Mouse (Mus musculus) left cerebral cortex, adult 2 months (tissue): ENCODE measurements at regions not wholly inside any gene's neighbourhood (a gene's known extent, or its start where the extent isn't known, plus 50 kb on each side); places are given as distances from the start of the nearest gene placed in this dataset.
"Not testable (repeated sequence)": the region's sequence is repeated elsewhere in the genome, so short reads cannot be mapped to it uniquely, and the experiment has no call there.

Experiments
- DNase-seq, 2 experiments: peaks; one replicate each; pipeline ENCODE4 v3.0.0; 2021 to 2022; ENCODE audit warnings: low spot score in 2 of 2, mixed read lengths in 1 of 2; ENCODE audit errors: extremely low spot score in 1 of 2
- H3K27ac ChIP-seq: fragments of 200-600 bp; 2 replicates; pipeline ENCODE4 v1.8.1; 2022
- H3K4me3 ChIP-seq: fragments of 200-600 bp; 2 replicates; pipeline ENCODE4 v1.8.1; 2022
- CTCF ChIP-seq: fragments of 200-600 bp; IDR thresholded peaks from 2 replicates; pipeline ENCODE4 v1.8.1; 2022; ENCODE audit warnings: antibody characterized with exemption, mild to moderate bottlenecking, moderate library complexity
- intact Hi-C: fragments of 180-260 bp; cut with DNase I; formaldehyde crosslinking; loops from one replicate; pipeline ENCODE4 v1.15.1; 2025

DNA sequence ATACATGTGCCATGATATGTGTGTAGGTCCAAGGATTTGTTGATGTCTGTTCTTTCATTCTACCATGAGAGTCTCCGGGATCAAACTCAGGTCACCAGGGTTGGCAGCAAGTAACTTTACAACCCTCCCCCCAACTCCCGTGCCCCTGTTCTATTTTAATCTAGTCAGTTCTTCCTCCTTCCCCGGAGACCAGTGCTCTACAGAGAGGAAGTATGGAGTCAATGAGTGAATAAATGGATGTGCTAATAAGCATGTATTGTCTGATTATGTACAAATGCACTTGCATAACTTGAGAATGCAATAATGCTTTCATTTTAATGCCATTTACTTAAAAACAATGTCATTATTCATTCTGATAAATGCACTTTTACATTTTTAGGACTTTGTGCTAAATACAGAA is 79.1 kb upstream of the Tbl1xr1 start:
- no peak for TF ChIP-seq CTCF
- DNase-seq, result no peak
- H3K27ac ChIP-seq, result no peak overlapping the region
- intact Hi-C loops, result no loop called here
- H3K4me3 ChIP-seq, result no peak overlapping the region

DNA sequence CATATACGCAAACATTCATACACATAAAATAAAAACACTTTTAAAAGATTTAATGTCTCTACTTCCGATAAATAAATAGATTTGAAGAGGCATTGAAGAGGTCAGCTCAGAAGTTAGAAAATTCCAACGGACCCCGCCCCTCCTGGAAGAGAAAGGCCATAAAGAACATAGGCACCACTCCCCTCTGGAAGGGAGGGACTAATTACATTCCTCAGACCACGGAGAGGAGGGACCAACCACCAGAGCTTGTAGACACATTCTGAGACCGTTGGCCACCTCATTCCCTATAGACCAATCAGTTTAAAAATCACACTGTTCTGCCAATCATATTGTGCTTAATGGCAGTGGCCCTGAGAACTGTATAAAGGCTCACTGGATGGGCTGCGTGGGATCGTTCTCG is 71.0 kb upstream of the Tbl1xr1 start:
- intact Hi-C loops, result no loop called here
- Histone ChIP-seq H3K27ac (no peak overlapping the region), H3K4me3 (no peak overlapping the region)
- no peak for DNase-seq
- no peak for TF ChIP-seq CTCF

DNA sequence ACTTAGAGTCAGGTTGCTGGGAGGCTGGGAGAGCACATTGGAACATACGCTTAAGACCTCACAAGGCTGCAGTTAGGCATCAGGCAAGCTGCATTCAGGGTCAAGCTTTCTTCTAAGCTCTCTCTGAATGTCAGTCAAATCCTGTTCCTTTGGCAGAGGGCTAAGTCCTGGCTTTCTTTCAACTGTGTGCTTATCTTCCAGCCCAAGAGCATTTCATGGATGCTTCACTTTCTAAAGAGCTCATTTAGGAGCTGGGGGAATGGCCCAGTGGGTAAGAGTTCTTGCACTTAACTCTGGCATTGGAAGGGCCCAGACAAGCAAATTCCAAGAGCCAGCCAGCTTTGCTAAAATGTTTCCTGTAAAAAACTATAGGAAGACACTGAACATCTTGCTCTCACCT is 70.3 kb upstream of the Tbl1xr1 start:
- intact Hi-C loops, result no loop called here
- no peak for DNase-seq
- Histone ChIP-seq H3K4me3 (no peak overlapping the region), H3K27ac (no peak overlapping the region)
- TF ChIP-seq CTCF, result no peak

DNA sequence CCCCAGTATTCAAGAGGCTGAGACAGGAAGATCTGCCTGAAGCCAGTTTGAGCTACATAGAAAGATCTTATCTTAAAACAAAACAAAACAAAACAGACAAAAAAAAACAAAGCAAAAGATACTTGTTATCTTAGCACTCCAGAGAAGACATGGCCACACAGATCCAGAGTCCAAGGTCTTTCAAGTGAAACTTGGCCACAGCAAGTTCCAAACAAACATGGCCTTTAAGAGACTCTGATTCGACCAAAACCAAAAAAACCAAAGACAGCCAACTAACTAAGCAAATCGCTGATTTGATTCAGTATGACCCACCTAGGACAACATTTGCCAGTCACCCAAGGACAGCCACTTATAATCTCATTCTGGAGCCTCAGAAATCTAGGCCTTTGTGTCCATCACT is 69.8 kb upstream of the Tbl1xr1 start:
- no peak overlapping the region for H3K4me3 ChIP-seq
- intact Hi-C loops, result no loop called here
- H3K27ac ChIP-seq, result no peak overlapping the region
- no peak for DNase-seq
- TF ChIP-seq CTCF, result no peak

DNA sequence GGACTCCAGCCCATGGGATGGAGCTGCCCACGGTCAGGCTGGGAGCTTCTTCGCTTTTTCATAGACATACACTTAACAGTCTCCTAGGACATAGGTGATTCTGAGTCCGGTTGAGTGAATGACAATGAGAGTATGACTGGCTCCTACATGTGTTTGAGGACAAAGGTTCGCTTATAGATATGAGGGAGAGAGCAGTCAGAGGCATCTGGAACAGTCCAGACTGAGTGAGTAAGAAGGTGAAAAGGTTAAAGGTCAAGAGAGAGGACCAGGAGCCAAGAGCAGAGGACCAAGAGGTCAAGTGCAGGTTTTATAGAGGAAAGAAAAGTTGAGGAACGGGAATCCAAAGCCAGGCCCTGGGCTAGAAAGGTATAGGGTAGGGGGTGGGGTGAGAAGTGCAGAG is 68.7 kb upstream of the Tbl1xr1 start:
- DNase-seq, result no peak
- intact Hi-C loops, result no loop called here
- TF ChIP-seq CTCF, result no peak
- Histone ChIP-seq H3K4me3 (no peak overlapping the region), H3K27ac (no peak overlapping the region)

DNA sequence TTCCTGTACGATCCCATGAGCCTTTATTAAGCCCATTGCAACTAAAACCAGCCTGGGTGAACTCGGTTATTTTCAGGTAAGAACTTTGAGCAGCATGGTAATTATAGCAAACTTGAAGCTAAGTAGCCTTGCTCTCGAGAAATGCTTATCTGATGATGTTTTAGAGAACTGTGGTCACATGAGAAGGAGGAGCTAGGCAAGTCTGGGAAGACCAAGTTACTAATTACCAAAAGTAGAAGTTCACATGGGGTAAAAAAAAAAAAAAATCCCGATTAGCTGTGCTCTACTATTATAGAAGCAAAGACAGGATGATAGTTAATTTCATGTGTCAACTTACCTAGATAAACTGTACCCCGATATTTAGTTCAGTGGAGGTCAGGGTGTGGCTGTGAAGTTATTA is 68.0 kb upstream of the Tbl1xr1 start:
- H3K4me3 ChIP-seq, result no peak overlapping the region
- no peak for DNase-seq
- no peak for TF ChIP-seq CTCF
- intact Hi-C loops, result no loop called here
- H3K27ac ChIP-seq, result no peak overlapping the region

DNA sequence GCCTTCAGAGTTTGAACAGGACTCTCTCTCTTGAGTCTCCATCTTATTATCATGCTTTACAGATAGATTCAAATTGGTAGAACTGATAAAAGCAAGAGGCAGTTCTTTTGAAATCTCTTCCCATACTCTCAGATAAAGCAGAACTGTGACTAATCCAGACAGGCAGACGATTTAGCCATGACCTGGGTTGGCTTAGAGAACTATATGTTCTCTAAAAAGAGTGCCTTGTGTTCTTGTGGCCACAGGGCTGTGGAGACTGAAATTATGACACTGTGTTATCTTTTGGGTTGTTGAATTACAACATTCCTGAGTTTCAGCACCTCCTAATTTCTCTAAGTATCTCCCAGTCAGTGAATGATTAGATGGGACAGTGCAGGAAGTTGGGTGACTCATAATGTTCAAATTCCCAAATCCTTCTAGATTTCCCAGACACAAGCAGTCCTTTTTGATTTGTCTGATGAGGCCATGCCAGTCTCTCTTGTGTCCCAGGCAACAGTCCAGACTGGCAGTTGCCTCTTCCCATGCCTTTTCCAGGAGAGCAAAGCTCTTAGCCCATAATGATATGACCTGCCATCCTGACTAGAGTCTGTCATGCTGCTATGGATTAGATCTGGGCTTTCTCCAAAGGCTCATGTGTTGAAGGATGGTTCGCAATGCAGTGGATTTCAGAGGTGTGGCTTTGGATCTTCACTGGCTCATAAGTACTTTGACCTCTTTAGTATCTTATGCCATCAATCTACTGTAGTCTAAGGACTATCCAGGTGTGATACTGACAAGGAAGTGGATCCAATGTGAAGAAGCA is 66.4 kb upstream of the Tbl1xr1 start:
- no peak for DNase-seq
- no peak for TF ChIP-seq CTCF
- no peak overlapping the region for H3K27ac ChIP-seq
- intact Hi-C loops, result no loop called here
- H3K4me3 ChIP-seq, result no peak overlapping the region

DNA sequence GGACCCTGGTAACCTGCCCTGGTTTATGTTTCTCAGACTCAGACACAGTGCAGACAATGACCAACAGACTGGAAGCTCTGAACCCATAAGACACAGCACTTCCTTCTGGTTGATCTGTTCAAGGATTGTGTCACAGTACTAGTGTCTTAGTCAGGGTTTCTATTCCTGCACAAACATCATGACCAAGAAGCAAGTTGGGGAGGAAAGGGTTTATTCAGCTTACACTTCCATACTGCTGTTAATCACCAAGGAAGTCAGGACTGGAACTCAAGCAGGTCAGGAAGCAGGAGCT is 65.8 kb upstream of the Tbl1xr1 start:
- H3K4me3 ChIP-seq, DNase-seq, intact Hi-C loops, H3K27ac ChIP-seq: not testable (repeated sequence)

DNA sequence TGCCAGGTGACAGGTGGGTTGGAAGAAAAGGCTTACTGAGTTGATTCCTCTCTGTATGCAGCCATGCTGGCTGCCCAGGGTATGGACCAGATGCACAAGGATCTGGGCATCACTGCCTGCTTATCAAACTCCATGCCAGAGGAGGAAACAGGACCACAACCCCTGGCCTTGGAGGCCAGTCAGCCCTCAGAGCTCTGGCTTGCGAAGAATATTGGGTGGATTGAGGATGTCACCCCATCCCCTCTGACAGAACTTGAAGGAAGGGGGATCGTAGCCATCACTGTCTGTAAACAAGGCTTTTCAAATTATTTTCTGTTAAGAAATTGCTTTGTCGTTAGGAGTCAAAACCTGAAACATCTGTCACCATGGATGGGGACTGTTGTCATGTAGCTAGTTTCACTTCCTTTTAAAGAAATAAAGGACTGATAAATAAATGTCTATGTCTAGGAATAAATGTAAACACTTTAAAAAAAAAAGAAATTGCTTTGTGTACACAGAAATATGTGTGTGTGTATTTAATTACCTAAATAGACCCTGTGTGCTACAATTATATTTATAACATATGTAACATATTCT is 55.0 kb upstream of the Tbl1xr1 start:
- no peak for TF ChIP-seq CTCF
- no peak for DNase-seq

DNA sequence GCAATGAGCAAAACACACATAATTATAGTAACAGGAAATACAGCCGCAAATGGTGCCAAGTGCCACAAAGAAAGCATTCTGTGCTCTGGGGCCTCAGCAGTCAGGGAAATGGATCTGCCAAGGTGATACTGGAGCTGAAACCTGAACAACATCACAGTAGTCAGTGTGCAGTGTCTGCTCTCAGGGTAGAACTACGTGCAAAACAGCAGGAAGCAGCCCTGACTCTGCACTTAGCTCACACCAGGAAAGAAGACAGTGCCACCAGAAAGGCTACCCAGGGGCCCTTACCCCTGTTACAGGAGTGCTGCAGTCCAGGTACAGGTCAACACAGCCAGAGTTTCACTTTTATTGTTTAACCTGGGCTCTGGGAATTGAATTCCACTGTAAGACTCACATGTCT is 54.0 kb upstream of the Tbl1xr1 start:
- no peak for TF ChIP-seq CTCF
- H3K4me3 ChIP-seq, result no peak overlapping the region
- DNase-seq, result no peak
- intact Hi-C loops, result no loop called here
- H3K27ac ChIP-seq, result no peak overlapping the region

More for the DNA sequence above, 55.0 kb upstream of the Tbl1xr1 start:
- intact Hi-C loops, result no loop called here
- H3K4me3 ChIP-seq, result no peak overlapping the region
- no peak overlapping the region for H3K27ac ChIP-seq

DNA sequence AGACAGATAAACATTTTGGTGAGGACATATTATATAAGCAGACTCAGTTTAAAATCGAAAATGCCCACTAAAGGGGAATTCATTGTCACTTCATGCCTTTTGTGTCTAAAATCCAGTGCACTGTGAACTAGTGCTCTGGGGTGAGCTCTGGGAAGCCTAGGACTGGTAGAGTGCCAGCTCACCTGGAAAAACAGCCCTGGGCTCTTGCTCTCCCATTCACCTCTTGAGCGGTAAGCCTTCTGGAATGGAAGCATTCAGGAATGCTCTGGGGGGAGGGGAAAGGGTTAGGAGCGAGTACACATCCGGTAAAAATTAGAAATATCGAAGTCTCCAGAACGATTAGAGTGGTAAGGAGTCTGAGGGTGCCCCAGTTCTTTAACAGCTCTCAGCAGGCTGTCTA is 53.4 kb upstream of the Tbl1xr1 start:
- Histone ChIP-seq H3K27ac (no peak overlapping the region), H3K4me3 (no peak overlapping the region)
- no peak for DNase-seq
- no peak for TF ChIP-seq CTCF
- intact Hi-C loops, result no loop called here

DNA sequence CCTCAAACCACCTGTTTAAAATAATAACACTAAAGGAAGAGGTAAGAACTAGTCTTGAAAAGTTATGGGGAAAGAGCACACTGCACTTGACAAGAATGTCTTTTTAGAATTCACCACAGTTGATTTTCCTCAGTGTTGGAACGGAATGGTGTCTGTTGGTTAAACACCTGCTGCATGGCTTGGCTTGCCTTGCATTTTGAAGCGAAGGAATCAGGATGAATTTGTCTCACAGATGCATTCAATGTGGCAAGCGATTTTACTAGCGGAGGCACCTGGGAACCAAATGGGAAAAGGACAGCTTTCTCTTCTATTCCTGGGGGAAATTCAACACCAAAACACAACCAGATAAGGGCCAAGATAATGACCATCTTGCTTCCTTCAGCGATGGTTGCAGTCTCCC is 52.9 kb upstream of the Tbl1xr1 start:
- no peak for TF ChIP-seq CTCF
- DNase-seq, result no peak
- intact Hi-C loops, result no loop called here

DNA sequence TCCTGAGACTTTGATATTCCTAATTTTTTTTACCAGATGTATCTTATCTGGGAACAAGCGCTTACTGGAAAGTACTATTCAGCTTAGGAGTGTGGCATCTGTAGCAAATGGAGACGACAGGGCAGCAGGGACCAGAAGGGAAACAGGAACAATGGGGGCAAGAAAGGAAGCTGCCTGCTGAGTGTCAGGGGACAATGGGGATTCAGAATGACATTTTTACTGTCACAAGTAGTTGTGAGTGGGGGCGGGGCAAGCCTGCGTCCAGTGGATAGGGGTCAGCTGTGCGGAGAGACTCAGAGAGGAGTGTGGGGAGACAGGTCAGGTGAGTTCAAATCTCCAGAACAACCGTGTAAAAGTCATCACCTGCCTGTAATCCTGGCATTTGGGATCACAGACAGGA is 52.3 kb upstream of the Tbl1xr1 start:
- no peak overlapping the region for H3K4me3 ChIP-seq
- no peak for DNase-seq
- no peak overlapping the region for H3K27ac ChIP-seq
- no peak for TF ChIP-seq CTCF
- intact Hi-C loops, result no loop called here

More for the DNA sequence above, 52.9 kb upstream of the Tbl1xr1 start:
- Histone ChIP-seq H3K4me3 (no peak overlapping the region), H3K27ac (no peak overlapping the region)
